Mouse (Mus musculus): Measurements from ENCODE around the gene Trmt10c. TPM values are rescaled to one million over a fixed set of nuclear protein-coding genes. Genes with fewer than 3 reads are reported as not detected.
"Not testable (repeated sequence)": the region's sequence is repeated elsewhere in the genome, so short reads cannot be mapped to it uniquely, and the experiment has no call there.

Gene Trmt10c
- polyA plus RNA-seq, 1 experiment from 2014 or later = 28.3 TPM

- Histone ChIP-seq H3K27ac (peak overlapping the region; percentile 24; the same call in 1 of the 2 replicates), H3K36me3 (ENCODE audit: inconsistent target) (no peaks in the 10 kb centered on the region), H3K79me2 (ENCODE audit: inconsistent target) (no peaks in the 10 kb centered on the region), H3K4me3 (ENCODE audit: inconsistent target) (peak overlapping the region; percentile 38)
- WGBS (ENCODE audit: missing documents) = 4% methylated on average over 16 of the region's 20 CpGs
These were observed 26.8 kb upstream of the Trmt10c start for GRCm38 (mm10) chr16:56064334-56064990.

GRCm38 (mm10) chr16:56062981-56063380 lies 25.4 kb upstream of the Trmt10c start:
- Histone ChIP-seq H3K27ac (no peak overlapping the region), H3K4me3 (ENCODE audit: inconsistent target) (no peak overlapping the region), H3K36me3 (ENCODE audit: inconsistent target) (no peaks in the 10 kb centered on the region), H3K79me2 (ENCODE audit: inconsistent target) (no peaks in the 10 kb centered on the region)
- WGBS (ENCODE audit: missing documents) = 64% methylated on average over 11 of the region's 11 CpGs

- Histone ChIP-seq H3K27ac (no peak overlapping the region), H3K36me3 (ENCODE audit: inconsistent target) (no peaks in the 10 kb centered on the region), H3K4me3 (ENCODE audit: inconsistent target) (no peak overlapping the region), H3K79me2 (ENCODE audit: inconsistent target) (no peaks in the 10 kb centered on the region)
- WGBS (ENCODE audit: missing documents) = 33% methylated on average over 7 of the region's 7 CpGs
These were observed 24.5 kb upstream of the Trmt10c start for GRCm38 (mm10) chr16:56061995-56062594.

DNA sequence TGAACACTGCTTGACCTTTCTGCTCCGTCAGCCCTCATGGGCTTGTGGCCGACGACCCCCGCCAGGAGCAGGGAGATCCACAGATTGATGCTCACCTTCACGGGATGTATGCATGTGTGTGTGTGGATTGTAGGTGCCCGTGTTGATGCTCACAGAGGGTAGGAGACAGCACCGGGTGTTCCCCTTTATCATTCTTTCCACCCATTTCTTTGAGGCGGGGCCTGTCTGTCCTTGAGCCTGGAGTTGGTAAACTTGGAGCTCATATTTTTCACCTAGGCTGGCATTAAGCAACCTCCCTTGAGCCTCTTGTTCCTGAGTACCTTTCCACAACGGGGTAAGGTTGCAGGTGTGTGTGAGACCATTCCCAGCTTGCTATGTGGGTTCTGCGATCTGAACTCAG lies 20.5 kb upstream of the Trmt10c start:
- H3K27ac ChIP-seq = no peak overlapping the region
- no peaks in the 10 kb centered on the region for H3K79me2 ChIP-seq (ENCODE audit: inconsistent target)
- 88% methylated on average over 10 of the region's 10 CpGs for WGBS (ENCODE audit: missing documents)
- H3K36me3 ChIP-seq (ENCODE audit: inconsistent target) = no peaks in the 10 kb centered on the region
- no peak overlapping the region for H3K4me3 ChIP-seq (ENCODE audit: inconsistent target)

GRCm38 (mm10) chr16:56056944-56057590 lies 19.4 kb upstream of the Trmt10c start:
- no peak overlapping the region for H3K4me3 ChIP-seq (ENCODE audit: inconsistent target)
- 85% methylated on average over 7 of the region's 7 CpGs for WGBS (ENCODE audit: missing documents)

DNA sequence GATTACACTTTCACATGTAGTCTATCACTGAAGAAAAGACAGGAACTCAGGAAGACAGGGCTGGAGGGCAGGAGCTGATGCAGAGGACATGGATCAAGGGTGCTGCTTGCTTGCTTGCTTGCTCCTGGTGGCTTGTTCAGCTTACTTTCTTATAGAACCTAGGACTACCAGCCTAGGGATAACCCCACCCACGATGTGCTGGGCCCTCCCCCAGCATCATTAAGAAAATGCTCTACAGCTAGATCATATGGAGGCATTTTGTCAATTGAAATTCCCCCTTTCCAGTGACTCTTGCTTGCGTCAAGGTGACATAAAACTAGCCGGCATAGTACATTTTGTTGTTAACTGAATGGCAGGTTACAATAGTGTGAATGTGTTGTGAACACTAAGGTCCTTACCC lies 18.3 kb upstream of the Trmt10c start:
- H3K4me3 ChIP-seq (ENCODE audit: inconsistent target) = no peak overlapping the region
- no peaks in the 10 kb centered on the region for H3K79me2 ChIP-seq (ENCODE audit: inconsistent target)
- H3K27ac ChIP-seq = no peak overlapping the region
- H3K36me3 ChIP-seq (ENCODE audit: inconsistent target) = no peaks in the 10 kb centered on the region
- WGBS (ENCODE audit: missing documents) = 81% methylated on average over 3 of the region's 3 CpGs

More at GRCm38 (mm10) chr16:56056944-56057590, 19.4 kb upstream of the Trmt10c start:
- no peak overlapping the region for H3K27ac ChIP-seq
- no peaks in the 10 kb centered on the region for H3K79me2 ChIP-seq (ENCODE audit: inconsistent target)
- no peaks in the 10 kb centered on the region for H3K36me3 ChIP-seq (ENCODE audit: inconsistent target)

DNA sequence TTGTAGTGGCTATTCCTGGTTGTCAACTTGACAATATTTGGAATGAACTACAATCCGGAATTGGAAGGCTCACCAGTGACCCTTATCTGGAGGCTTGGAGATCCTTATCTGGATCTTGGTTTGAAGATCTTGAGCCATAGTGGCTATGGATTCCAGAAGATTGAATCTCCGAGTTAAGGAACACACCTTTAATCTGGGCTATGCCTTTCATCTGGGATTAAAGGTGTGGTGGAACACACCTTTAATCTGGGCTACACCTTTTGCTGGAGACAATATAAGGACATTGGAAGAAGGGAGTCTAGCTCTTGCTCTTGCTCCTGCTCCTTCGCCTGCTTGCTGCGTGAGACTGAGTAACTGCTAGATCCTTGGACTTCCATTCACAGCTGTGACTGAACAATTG lies 10.4 kb upstream of the Trmt10c start, which contains the start of gene Senp7:
Gene Senp7 (plus strand): TSS at position 301 of the 400 bp plus-strand sequence.
- not testable (repeated sequence) for H3K27ac ChIP-seq; H3K79me2 ChIP-seq (ENCODE audit: inconsistent target); H3K36me3 ChIP-seq (ENCODE audit: inconsistent target); H3K4me3 ChIP-seq (ENCODE audit: inconsistent target)
- no CpG with 5 or more reads among the region's 4 CpGs for WGBS (ENCODE audit: missing documents)

GRCm38 (mm10) chr16:56038090-56038489 lies 471 bp upstream of the Trmt10c start:
- Histone ChIP-seq H3K79me2 (ENCODE audit: inconsistent target) (peaks cover 44% of the 10 kb centered on the region), H3K4me3 (ENCODE audit: inconsistent target) (peak overlapping the region; percentile 93), H3K27ac (peak overlapping the region; percentile 69), H3K36me3 (ENCODE audit: inconsistent target) (peaks cover 14% of the 10 kb centered on the region; the same call in 1 of the 2 replicates)
- WGBS (ENCODE audit: missing documents) = 40% methylated on average over 8 of the region's 8 CpGs

GRCm38 (mm10) chr16:56036501-56036900 lies 1.1 kb downstream of the Trmt10c start:
- peak overlapping the region; percentile 93 for H3K4me3 ChIP-seq (ENCODE audit: inconsistent target)
- WGBS (ENCODE audit: missing documents) = 55% methylated on average over 6 of the region's 6 CpGs
- peaks cover 51% of the 10 kb centered on the region for H3K79me2 ChIP-seq (ENCODE audit: inconsistent target)
- H3K27ac ChIP-seq = peak overlapping the region; percentile 74
- H3K36me3 ChIP-seq (ENCODE audit: inconsistent target) = peaks cover 14% of the 10 kb centered on the region; the same call in 1 of the 2 replicates

DNA sequence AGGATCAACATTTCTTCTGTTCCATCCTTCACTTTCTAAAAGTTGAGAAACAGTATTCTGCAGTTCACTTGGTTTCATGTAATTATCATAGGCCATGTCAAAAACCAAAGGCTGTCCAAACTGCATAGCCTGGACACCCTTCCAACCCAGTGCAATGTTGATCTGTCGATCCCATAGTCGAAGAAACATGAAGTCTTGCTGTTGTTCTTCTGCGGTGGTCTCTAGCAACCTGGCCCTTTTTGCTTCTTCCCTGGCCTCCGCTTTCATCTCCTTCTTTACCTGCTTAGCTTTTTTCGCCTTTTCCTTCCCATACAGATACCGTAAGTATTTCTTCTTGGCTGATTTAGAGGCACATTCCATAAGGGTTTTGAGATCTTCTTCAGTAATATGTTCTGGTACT lies 3.1 kb downstream of the Trmt10c start:
- Histone ChIP-seq H3K4me3 (ENCODE audit: inconsistent target) (no peak overlapping the region), H3K27ac (no peak overlapping the region), H3K79me2 (ENCODE audit: inconsistent target) (peaks cover 51% of the 10 kb centered on the region), H3K36me3 (ENCODE audit: inconsistent target) (peaks cover 14% of the 10 kb centered on the region; the same call in 1 of the 2 replicates)
- WGBS (ENCODE audit: missing documents) = 90% methylated on average over 6 of the region's 6 CpGs

GRCm38 (mm10) chr16:56029661-56030082 lies 7.9 kb downstream of the Trmt10c start, which contains the start of gene Pcnp:
Gene Pcnp, minus strand, starts transcription at chr16:56029739.
- H3K36me3 ChIP-seq (ENCODE audit: inconsistent target) = peaks cover 11% of the 10 kb centered on the region; the same call in 1 of the 2 replicates
- H3K79me2 ChIP-seq (ENCODE audit: inconsistent target) = peaks cover 67% of the 10 kb centered on the region
- H3K4me3 ChIP-seq (ENCODE audit: inconsistent target) = peak within 1 kb of the TSS; percentile 89
- WGBS (ENCODE audit: missing documents) = under 1% methylated on average over 38 of the region's 39 CpGs
- peak within 1 kb of the TSS; percentile 75 for H3K27ac ChIP-seq

GRCm38 (mm10) chr16:56028722-56029551 lies 8.7 kb downstream of the Trmt10c start:
- WGBS (ENCODE audit: missing documents) = under 1% methylated on average over 57 of the region's 62 CpGs

GRCm38 (mm10) chr16:56027854-56028629 lies 9.6 kb downstream of the Trmt10c start:
- Histone ChIP-seq H3K79me2 (ENCODE audit: inconsistent target) (peaks cover 67% of the 10 kb centered on the region), H3K4me3 (ENCODE audit: inconsistent target) (peak overlapping the region; percentile 89), H3K36me3 (ENCODE audit: inconsistent target) (no peaks in the 10 kb centered on the region), H3K27ac (peak overlapping the region; percentile 60)
- 54% methylated on average over 12 of the region's 12 CpGs for WGBS (ENCODE audit: missing documents)

More at GRCm38 (mm10) chr16:56028722-56029551, 8.7 kb downstream of the Trmt10c start:
- peaks cover 4% of the 10 kb centered on the region; the same call in 1 of the 2 replicates for H3K36me3 ChIP-seq (ENCODE audit: inconsistent target)
- peak overlapping the region; percentile 89 for H3K4me3 ChIP-seq (ENCODE audit: inconsistent target)
- peak overlapping the region; percentile 60 for H3K27ac ChIP-seq
- H3K79me2 ChIP-seq (ENCODE audit: inconsistent target) = peaks cover 67% of the 10 kb centered on the region
